Mouse (Mus musculus): ENCODE results near the gene Krtdap.

- TF ChIP-seq CTCF (conservative IDR thresholded peaks at IDR 0.05; ENCODE audit: low read length): no peak
- TF ChIP-seq NANOG (IDR thresholded peaks at IDR 0.05; ENCODE audit: borderline replicate concordance, low read length): no peak
These were observed 37.7 kb upstream of the Krtdap start for GRCm38 (mm10) chr7:30749824-30750606.

Measured in E14TG2a.4 (cell line).